Mouse (Mus musculus) limb, embryonic 12.5 days (tissue): ENCODE results near the gene Atp1a1. TPM values are rescaled to one million over a fixed set of nuclear protein-coding genes. Genes with fewer than 3 reads are reported as not detected.

ENCODE experiments used
- ATAC-seq: fragments of 200-750 bp; cut with Nextera tagmentation; 2 replicates; pipeline ENCODE4 v1.8.0; 2017; ENCODE audit warnings: low read depth, moderate TSS enrichment; ENCODE audit not compliant: insufficient number of reproducible peaks, insufficient read depth, low FRiP score, low TSS enrichment
- H3K27ac ChIP-seq: fragments of 300-500 bp; sonication (generic); 2 replicates; pipeline ENCODE4 v1.5.1; 2016; ENCODE audit warnings: mild to moderate bottlenecking, moderate library complexity
- H3K27me3 ChIP-seq: fragments of 300-500 bp; sonication (generic); 2 replicates; pipeline ENCODE4 v1.6.1; 2016; ENCODE audit warnings: mild to moderate bottlenecking, moderate library complexity
- H3K36me3 ChIP-seq: fragments of 300-500 bp; sonication (generic); 2 replicates; pipeline ENCODE4 v1.6.1; 2016; ENCODE audit warnings: mild to moderate bottlenecking, moderate library complexity
- H3K4me1 ChIP-seq: fragments of 300-500 bp; sonication (generic); replicated peaks from 2 replicates; pipeline ENCODE4 v1.6.1; 2016
- H3K4me2 ChIP-seq: fragments of 300-500 bp; sonication (generic); 2 replicates; pipeline ENCODE4 v1.6.1; 2016; ENCODE audit warnings: mild to moderate bottlenecking, moderate library complexity
- H3K4me3 ChIP-seq: fragments of 300-500 bp; sonication (generic); replicated peaks from 2 replicates; pipeline ENCODE4 v1.5.1; 2016; ENCODE audit warnings: mild to moderate bottlenecking
- H3K9ac ChIP-seq: fragments of 300-500 bp; sonication (generic); replicated peaks from 2 replicates; pipeline ENCODE4 v1.6.1; 2016; ENCODE audit warnings: mild to moderate bottlenecking, moderate library complexity
- H3K9me3 ChIP-seq: fragments of 300-500 bp; sonication (generic); 2 replicates; pipeline ENCODE4 v1.6.1; 2016; ENCODE audit warnings: mild to moderate bottlenecking, moderate library complexity
- WGBS: fragments of 180-500 bp; shearing (Covaris S2); methylation state at CpG from one replicate; pipeline ENCODE4 v1.1.7; 2016; 5-methylcytosine and 5-hydroxymethylcytosine counted together
- polyA plus RNA-seq: library from polyadenylated mRNA; unstranded; fragments of >200 nt; fragmentation: Nextera tagmentation; extraction: Ambion mirVana; gene quantifications from 2 replicates; pipeline ENCODE4 v1.2.1, GENCODE M21; 2016

Gene Atp1a1
- polyA plus RNA-seq, 1 experiment from 2014 or later: 67.6 TPM

DNA sequence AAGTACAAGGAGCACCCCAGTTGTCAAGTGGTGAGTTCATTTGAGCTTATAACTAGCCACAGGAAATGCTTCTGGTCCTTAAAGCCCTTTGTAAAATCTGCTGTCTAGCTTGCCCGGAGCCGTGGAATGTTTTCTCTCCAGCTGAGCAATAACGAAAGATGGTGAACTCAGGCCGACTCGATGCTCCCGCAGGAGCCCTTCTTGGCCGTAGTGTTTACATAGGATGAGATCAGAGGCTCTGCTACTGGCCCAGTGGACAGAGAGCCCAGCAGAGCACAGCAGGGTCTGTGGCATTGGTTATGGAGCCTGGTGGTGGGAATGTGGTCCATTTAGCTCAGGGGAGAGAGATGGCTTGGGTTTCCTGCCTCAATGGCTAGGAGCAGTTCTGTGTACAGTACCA lies 60.4 kb downstream of the Atp1a1 start:
- WGBS: 31% methylated on average over 7 of the region's 7 CpGs

DNA sequence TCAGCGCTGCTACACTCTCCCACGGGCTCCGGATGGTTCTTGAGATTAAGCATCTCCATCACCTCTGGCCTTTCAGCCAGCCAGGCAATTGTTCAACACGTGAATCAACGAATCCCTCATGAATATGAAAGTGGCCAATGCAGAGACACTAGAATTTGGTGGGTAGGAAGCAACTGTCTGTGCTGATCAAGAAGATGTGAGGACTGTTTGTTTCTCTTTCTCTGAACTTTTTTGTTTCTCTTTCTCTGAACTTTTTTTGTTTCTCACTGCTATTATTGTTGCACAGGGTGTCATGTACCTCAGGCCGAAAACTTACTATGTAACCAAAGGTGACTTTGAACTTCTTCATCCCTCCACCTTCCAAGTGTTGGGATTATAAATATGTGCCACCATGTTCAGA lies 62.9 kb downstream of the Atp1a1 start:
- Histone ChIP-seq H3K36me3 (no peaks in the 10 kb centered on the region), H3K4me1 (peaks cover 10% of the 10 kb centered on the region), H3K9me3 (no peaks in the 10 kb centered on the region), H3K4me3 (no peak overlapping the region), H3K4me2 (no peak overlapping the region), H3K27me3 (no peaks in the 10 kb centered on the region), H3K9ac (no peak overlapping the region), H3K27ac (no peak overlapping the region)
- no peak for ATAC-seq
- WGBS: 82% methylated on average over 6 of the region's 6 CpGs

More for the DNA sequence above, 60.4 kb downstream of the Atp1a1 start:
- H3K4me3 ChIP-seq: no peak overlapping the region
- H3K27me3 ChIP-seq: no peaks in the 10 kb centered on the region
- H3K9me3 ChIP-seq: no peaks in the 10 kb centered on the region
- peaks cover 10% of the 10 kb centered on the region for H3K4me1 ChIP-seq
- peak overlapping the region; percentile 74; the same call in 1 of the 2 replicates for H3K27ac ChIP-seq
- no peaks in the 10 kb centered on the region for H3K36me3 ChIP-seq
- ATAC-seq: no peak
- H3K9ac ChIP-seq: 0 out of 2 replicates have a peak overlapping the region, but pooled peaks have one; percentile 23
- 0 out of 2 replicates have a peak overlapping the region, but pooled peaks have one; percentile 10 for H3K4me2 ChIP-seq

DNA sequence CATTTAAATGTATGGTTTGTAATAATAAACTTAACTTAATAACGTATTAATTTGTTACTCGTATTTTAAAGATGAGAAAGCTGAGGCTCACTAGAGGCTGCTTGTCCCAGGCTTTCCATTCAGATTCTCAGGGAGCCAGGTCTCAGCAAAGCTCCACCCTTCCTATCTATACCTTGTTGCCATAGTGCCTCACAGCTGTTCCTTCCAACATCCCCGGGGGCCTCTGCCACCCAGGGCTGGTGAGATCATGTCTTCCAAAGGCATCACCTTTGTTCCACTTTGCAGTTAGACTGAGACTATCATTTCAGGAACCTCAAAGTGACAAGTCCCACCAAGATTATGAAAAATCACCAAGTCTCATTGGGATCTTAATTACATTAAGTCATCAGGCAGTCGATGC lies 63.9 kb downstream of the Atp1a1 start:
- ATAC-seq: no peak
- WGBS: 79% methylated on average over 4 of the region's 4 CpGs
- Histone ChIP-seq H3K4me2 (no peak overlapping the region), H3K27ac (no peak overlapping the region), H3K4me1 (peaks cover 10% of the 10 kb centered on the region), H3K27me3 (no peaks in the 10 kb centered on the region), H3K9me3 (no peaks in the 10 kb centered on the region), H3K36me3 (no peaks in the 10 kb centered on the region), H3K9ac (no peak overlapping the region), H3K4me3 (no peak overlapping the region)

DNA sequence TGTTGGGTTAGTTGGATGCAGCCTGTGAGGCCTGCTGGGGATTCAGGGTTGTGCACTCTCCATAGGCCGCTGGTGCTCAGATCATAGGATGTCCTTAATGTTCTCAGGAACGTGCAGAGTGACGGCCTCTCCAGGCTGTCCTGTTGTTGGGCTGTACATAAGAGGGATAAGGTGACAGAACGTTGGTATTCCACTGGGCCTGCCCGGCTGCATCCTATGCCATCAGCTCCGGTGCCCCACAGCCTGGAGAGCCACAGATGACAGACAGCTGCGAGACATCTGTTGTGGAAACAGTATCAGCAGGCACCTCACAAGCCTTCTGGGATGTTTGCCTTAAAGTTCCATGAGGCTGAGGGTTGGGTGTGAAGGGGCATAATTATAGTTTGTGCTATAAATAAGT lies 68.2 kb downstream of the Atp1a1 start:
- no peaks in the 10 kb centered on the region for H3K9me3 ChIP-seq
- H3K36me3 ChIP-seq: no peaks in the 10 kb centered on the region
- H3K4me2 ChIP-seq: no peak overlapping the region
- H3K4me3 ChIP-seq: no peak overlapping the region
- WGBS: 77% methylated on average over 7 of the region's 7 CpGs
- no peak overlapping the region for H3K27ac ChIP-seq
- ATAC-seq: peak; percentile 47; the same call in 1 of the 2 replicates
- H3K9ac ChIP-seq: no peak overlapping the region
- H3K4me1 ChIP-seq: no peaks in the 10 kb centered on the region; the same call in 1 of the 2 replicates
- H3K27me3 ChIP-seq: no peaks in the 10 kb centered on the region

DNA sequence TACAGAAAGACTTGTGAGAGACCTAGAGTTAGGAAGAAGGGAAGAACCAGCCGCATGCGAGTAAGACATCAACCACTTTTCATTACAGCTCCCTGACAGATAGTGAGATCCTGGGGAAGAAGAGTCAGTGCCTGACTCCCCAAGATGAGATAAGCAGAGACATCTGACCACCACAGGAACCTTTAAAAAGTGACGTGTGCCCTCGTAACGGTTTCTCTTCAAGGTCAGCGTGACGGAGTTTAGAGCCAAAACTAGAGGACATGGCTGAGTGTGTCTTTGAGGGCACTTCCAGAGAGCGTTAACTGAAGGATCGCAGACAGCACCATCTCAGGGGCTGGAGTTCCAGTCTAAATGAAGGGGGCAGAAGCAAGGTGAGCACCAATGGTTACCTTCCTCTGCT lies 70.2 kb downstream of the Atp1a1 start:
- Histone ChIP-seq H3K4me1 (peaks cover 5% of the 10 kb centered on the region), H3K36me3 (no peaks in the 10 kb centered on the region), H3K27me3 (no peaks in the 10 kb centered on the region), H3K27ac (no peak overlapping the region), H3K4me2 (no peak overlapping the region), H3K9me3 (no peaks in the 10 kb centered on the region), H3K9ac (no peak overlapping the region), H3K4me3 (no peak overlapping the region)
- 91% methylated on average over 9 of the region's 9 CpGs for WGBS
- no peak for ATAC-seq

DNA sequence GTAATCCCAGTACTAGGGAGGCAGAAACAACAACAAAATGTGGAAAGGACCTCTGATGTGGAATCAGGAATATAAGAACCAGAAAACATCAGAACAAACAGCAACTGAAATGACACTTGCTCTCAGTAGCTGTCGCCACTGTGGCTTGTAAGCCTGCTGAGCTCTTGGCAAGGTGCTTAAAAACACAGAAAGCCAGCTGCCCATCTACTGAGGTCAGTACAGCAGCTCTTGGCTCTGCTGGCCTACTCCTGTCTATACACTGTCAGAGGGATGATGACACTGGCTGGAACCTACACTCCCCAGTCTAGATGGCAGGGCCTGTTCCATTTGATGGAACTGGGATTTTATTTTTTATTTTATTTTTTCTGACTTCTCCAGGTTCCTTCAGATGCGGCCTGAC lies 71.1 kb downstream of the Atp1a1 start:
- no peak for ATAC-seq
- WGBS: 83% methylated on average over 2 of the region's 2 CpGs
- no peak overlapping the region for H3K9ac ChIP-seq
- no peak overlapping the region for H3K27ac ChIP-seq
- no peak overlapping the region for H3K4me3 ChIP-seq
- H3K9me3 ChIP-seq: no peaks in the 10 kb centered on the region
- H3K4me1 ChIP-seq: peaks cover 14% of the 10 kb centered on the region
- H3K4me2 ChIP-seq: no peak overlapping the region
- no peaks in the 10 kb centered on the region for H3K36me3 ChIP-seq
- no peaks in the 10 kb centered on the region for H3K27me3 ChIP-seq

DNA sequence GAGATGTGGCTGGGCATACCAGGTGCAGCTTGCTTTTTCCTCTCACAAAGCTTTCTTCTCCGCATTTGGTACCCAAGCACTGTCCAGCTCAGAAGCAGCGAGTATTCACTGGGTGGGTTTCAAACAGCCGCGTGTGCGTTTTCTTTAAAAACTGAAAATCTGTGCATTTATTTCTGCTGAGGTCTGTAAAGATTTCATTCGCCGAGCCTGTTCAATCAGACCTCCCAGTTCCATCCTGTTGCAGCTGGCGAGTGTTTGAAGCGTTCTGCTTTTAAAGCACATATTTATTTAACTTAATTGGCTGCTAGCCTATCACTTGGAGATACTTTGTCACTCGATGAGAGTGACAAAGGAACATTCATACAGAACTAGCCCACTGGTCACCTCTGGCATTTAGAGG lies 73.6 kb downstream of the Atp1a1 start:
- Histone ChIP-seq H3K9ac (no peak overlapping the region), H3K27ac (no peak overlapping the region), H3K27me3 (no peaks in the 10 kb centered on the region), H3K4me2 (no peak overlapping the region), H3K9me3 (no peaks in the 10 kb centered on the region), H3K4me1 (peaks cover 20% of the 10 kb centered on the region), H3K36me3 (no peaks in the 10 kb centered on the region), H3K4me3 (no peak overlapping the region)
- no peak for ATAC-seq
- 70% methylated on average over 10 of the region's 10 CpGs for WGBS

DNA sequence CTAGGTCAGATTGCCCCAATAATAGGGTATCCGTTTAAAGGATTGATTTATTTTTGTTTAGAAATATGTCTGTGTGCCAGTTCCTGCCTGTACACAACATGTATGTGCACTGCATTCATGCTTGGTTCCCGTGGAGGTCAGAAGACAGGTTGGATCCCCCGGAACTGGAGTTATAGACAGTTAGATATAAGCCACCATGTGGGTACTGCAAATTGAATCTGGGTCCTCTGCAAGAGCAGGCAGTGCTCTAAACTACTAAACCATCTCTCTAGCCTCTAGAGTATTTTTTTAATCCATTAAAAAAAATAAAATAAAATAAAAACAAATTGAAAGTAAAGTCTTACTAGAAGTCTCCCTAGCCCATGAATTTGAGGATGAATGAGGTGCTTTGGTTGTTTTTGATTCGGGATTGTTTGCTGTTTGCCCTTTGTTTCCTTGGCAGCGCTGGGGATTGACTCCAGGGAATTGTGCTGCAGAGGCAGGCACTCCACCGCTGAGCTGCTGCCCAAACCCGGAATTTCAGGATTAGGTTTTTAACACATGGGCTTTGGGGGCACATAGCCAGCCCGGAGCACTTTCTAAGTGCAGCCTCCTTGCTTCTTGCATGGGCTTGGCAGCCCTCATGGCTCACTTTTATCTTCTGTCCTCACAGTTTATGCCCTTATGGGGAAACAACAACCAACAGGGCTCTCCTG lies 75.4 kb downstream of the Atp1a1 start:
- Histone ChIP-seq H3K9ac (no peak overlapping the region), H3K4me2 (no peak overlapping the region), H3K27ac (no peak overlapping the region), H3K9me3 (no peaks in the 10 kb centered on the region), H3K27me3 (no peaks in the 10 kb centered on the region), H3K36me3 (no peaks in the 10 kb centered on the region), H3K4me3 (no peak overlapping the region), H3K4me1 (peaks cover 20% of the 10 kb centered on the region)
- WGBS: 30% methylated on average over 8 of the region's 8 CpGs
- ATAC-seq: no peak

DNA sequence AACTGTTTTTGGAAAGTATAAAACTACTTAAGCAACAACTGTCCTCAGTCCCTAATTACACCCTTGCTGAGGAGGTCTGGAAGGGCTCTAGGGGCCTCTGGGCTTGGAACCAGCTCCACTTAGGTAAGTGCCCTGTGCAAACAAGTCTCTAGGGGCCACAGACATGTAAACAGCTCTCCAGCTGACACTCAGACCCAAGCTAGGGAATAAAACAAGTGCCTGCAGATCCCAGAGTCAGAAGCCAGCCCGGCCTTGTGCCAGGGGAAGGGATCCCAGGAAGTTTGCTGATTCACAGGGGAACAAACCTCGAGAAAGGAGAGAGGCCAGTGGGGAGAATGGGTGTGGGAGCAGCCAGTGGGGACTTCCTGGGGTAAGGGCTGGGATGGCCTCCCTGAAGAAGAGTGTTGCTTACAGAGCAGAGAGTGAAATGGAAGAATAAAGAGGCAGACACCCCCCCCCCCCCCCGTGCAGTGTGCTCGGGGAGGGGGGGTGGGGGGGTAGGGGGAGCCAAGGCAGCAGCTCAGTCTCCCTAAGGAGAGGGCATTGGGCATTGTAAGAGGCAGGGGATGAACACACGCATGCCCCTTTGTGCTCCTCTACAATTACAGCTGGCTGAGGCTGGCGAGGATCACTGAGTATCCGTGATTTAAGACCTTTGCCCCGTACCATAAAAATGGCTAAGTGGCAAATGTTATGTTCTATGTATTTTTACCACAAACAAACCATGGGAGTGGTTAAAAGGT lies 76.2 kb downstream of the Atp1a1 start:
- H3K36me3 ChIP-seq: no peaks in the 10 kb centered on the region
- 0 out of 2 replicates have a peak overlapping the region, but pooled peaks have one; percentile 41 for H3K27ac ChIP-seq
- H3K4me3 ChIP-seq: no peak overlapping the region
- H3K4me1 ChIP-seq: peaks cover 20% of the 10 kb centered on the region
- H3K27me3 ChIP-seq: no peaks in the 10 kb centered on the region
- 0 out of 2 replicates have a peak overlapping the region, but pooled peaks have one; percentile 23 for H3K9ac ChIP-seq
- no peak for ATAC-seq
- no peaks in the 10 kb centered on the region for H3K9me3 ChIP-seq
- 29% methylated on average over 7 of the region's 8 CpGs for WGBS
- H3K4me2 ChIP-seq: no peak overlapping the region

DNA sequence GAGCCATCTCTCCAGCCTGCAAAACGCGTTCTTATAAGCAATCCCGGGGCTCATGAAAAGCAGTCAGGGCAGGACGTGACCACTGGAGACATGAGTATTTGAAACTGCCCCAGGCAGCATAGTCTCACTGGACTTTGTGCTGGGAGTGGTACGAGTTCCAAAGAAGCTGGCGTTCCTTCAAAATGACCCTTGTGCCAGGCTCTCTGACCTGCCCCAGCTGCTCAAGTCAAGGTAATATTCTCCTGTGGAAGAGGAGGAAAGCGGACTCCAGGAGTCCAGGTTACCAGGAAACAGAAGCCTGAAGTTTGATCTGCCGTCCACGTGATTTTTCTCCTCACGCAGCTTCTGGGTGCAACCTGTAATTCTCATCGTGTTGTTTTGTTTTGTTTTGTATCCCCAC lies 77.9 kb downstream of the Atp1a1 start:
- Histone ChIP-seq H3K4me3 (no peak overlapping the region), H3K27ac (no peak overlapping the region), H3K36me3 (no peaks in the 10 kb centered on the region), H3K9ac (no peak overlapping the region), H3K9me3 (no peaks in the 10 kb centered on the region), H3K4me1 (peaks cover 25% of the 10 kb centered on the region), H3K4me2 (no peak overlapping the region), H3K27me3 (no peaks in the 10 kb centered on the region)
- no peak for ATAC-seq
- 78% methylated on average over 11 of the region's 11 CpGs for WGBS
